Comparison of ENCODE assay signal across 7 mouse cellular contexts in the genomic region with DNA sequence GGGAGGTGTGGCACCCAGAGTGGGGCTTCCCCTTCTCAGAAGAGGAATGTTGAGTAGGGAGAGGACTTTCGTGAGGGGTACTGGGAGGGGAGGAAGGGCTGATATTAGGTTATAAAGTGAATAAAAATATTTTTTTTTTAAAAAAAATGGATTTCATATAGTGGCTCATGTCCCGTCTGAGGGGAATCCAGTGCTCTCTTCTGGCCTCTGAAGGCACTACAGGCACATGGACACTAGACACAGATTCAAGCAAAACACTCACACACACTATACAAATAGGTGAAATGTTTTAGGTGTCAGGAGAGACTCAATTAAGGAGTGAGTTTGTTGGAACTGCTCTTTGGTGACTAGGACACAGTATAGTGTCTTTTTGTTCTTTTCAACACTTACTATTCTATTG. TPM values are rescaled to one million over a fixed set of nuclear protein-coding genes. Genes with fewer than 3 reads are reported as not detected.
A peak's percentile ranks its signal among the peaks of the same experiment; 100 is the strongest.
DNase-seq lines count a peak whose midpoint lies in the region; ATAC-seq and TF ChIP-seq lines count a peak whose summit lies in the region.

No protein-coding gene starts in this region.

- WGBS in forebrain, embryonic 15.5 days = 53% methylated on average over 2 of the region's 2 CpGs
- 37% methylated on average over 2 of the region's 2 CpGs for WGBS in liver, embryonic 13.5 days (ENCODE audit: insufficient replicate concordance)
- WGBS in stomach, postnatal 0 days = 23% methylated on average over 2 of the region's 2 CpGs

- H3K27ac ChIP-seq in forebrain, embryonic 15.5 days (replicated peaks) = peak overlapping the region; percentile 44
- 0 out of 2 replicates have a peak overlapping the region, but pooled peaks have one; percentile 19 for H3K27ac ChIP-seq in liver, embryonic 13.5 days
- no peak overlapping the region for H3K27ac ChIP-seq in stomach, postnatal 0 days (replicated peaks)

- H3K4me1 ChIP-seq in forebrain, embryonic 15.5 days = peaks cover 30% of the 10 kb centered on the region
- H3K4me1 ChIP-seq in liver, embryonic 13.5 days (replicated peaks) = peaks cover 28% of the 10 kb centered on the region
- peaks cover 6% of the 10 kb centered on the region; the same call in 1 of the 2 replicates for H3K4me1 ChIP-seq in stomach, postnatal 0 days (replicated peaks; ENCODE audit: control insufficient read depth, insufficient read depth)

- DNase-seq in retina, postnatal 1 day = peak; percentile 8
- DNase-seq in retina, embryonic 14.5 days (ENCODE audit: low spot score) = no peak
- no peak for DNase-seq in liver, embryonic 13.5 days
- DNase-seq in stomach, postnatal 0 days (ENCODE audit: low spot score) = no peak
- DNase-seq in cerebellum, adult 18-20 months = no peak

- peak overlapping the region; percentile 83 for H3K9ac ChIP-seq in forebrain, embryonic 15.5 days (replicated peaks)
- H3K9ac ChIP-seq in liver, embryonic 13.5 days = peak overlapping the region; percentile 73; the same call in 1 of the 2 replicates
- 0 out of 2 replicates have a peak overlapping the region, but pooled peaks have one; percentile 19 for H3K9ac ChIP-seq in stomach, postnatal 0 days (ENCODE audit: low read length)

- H3K4me2 ChIP-seq in forebrain, embryonic 15.5 days (replicated peaks) = peak overlapping the region; percentile 80
- H3K4me2 ChIP-seq in liver, embryonic 13.5 days = peak overlapping the region; percentile 94
- H3K4me2 ChIP-seq in stomach, postnatal 0 days (replicated peaks; ENCODE audit: low read depth) = peak overlapping the region; percentile 81

- no peak for TF ChIP-seq EP300 in stomach, postnatal 0 days (optimal IDR thresholded peaks at IDR 0.05)

- H3K4me3 ChIP-seq in forebrain, embryonic 15.5 days = peak overlapping the region; percentile 81
- peak overlapping the region; percentile 73; the same call in 1 of the 2 replicates for H3K4me3 ChIP-seq in liver, embryonic 13.5 days (replicated peaks)
- 0 out of 2 replicates have a peak overlapping the region, but pooled peaks have one; percentile 70 for H3K4me3 ChIP-seq in stomach, postnatal 0 days (ENCODE audit: low read depth, low read length)

- no peaks in the 10 kb centered on the region for H3K27me3 ChIP-seq in forebrain, embryonic 15.5 days
- no peaks in the 10 kb centered on the region for H3K27me3 ChIP-seq in liver, embryonic 13.5 days
- no peaks in the 10 kb centered on the region for H3K27me3 ChIP-seq in stomach, postnatal 0 days (ENCODE audit: control insufficient read depth, insufficient read depth, low read length)

- TF ChIP-seq CTCF in stomach, postnatal 0 days (IDR thresholded peaks at IDR 0.05; ENCODE audit: low read depth) = peak; percentile 50

- no peak for ATAC-seq in forebrain, embryonic 15.5 days (replicated peaks)
- ATAC-seq in liver, embryonic 13.5 days (ENCODE audit: low read depth) = no peak
- no peak for ATAC-seq in stomach, postnatal 0 days (ENCODE audit: low FRiP score, low TSS enrichment)
- ATAC-seq in erythroid progenitor cell, adult 5-6 weeks (replicated peaks; ENCODE audit: low FRiP score, poor library complexity, severe bottlenecking) = no peak

- H3K9me3 ChIP-seq in forebrain, embryonic 15.5 days = no peaks in the 10 kb centered on the region
- H3K9me3 ChIP-seq in liver, embryonic 13.5 days (replicated peaks) = no peaks in the 10 kb centered on the region
- H3K9me3 ChIP-seq in stomach, postnatal 0 days (ENCODE audit: control insufficient read depth, low read length) = no peaks in the 10 kb centered on the region

- peaks cover 28% of the 10 kb centered on the region for H3K36me3 ChIP-seq in forebrain, embryonic 15.5 days
- H3K36me3 ChIP-seq in liver, embryonic 13.5 days = peaks cover 30% of the 10 kb centered on the region
- peaks cover 14% of the 10 kb centered on the region for H3K36me3 ChIP-seq in stomach, postnatal 0 days (ENCODE audit: control insufficient read depth, insufficient read depth, low read length)

RNA-seq across cellular contexts. Expression of gene Capn10, which starts 1.8 kb away (rescaled TPM):
- polyA plus RNA-seq in forebrain, embryonic 15.5 days (2015; fragmentation: Nextera tagmentation; extraction: Ambion mirVana) = 60.9 and 67.5 TPM in 2 replicates
- 10.1 and 10.9 TPM in 2 replicates for polyA plus RNA-seq in liver, embryonic 13.5 days (2015; fragmentation: Nextera tagmentation; extraction: Ambion mirVana)
- 21.2 and 23.3 TPM in 2 replicates for polyA plus RNA-seq in stomach, postnatal 0 days (2015; fragmentation: Nextera tagmentation; extraction: Ambion mirVana)
- 5.9 and 19.5 TPM in 2 replicates for total RNA-seq in erythroid progenitor cell, adult 5-6 weeks (2015; ENCODE audit: low replicate concordance)
- 3.3 and 8.6 TPM in 2 replicates for total RNA-seq in erythroid progenitor cell, adult 5-6 weeks (2017; ENCODE audit: low replicate concordance)

RNA-seq across cellular contexts. Expression of gene Gpr35, which starts 14.7 kb away (rescaled TPM):
- polyA plus RNA-seq in forebrain, embryonic 15.5 days (2015; fragmentation: Nextera tagmentation; extraction: Ambion mirVana) = 0.36 and 0.46 TPM in 2 replicates
- 0.37 and 0.42 TPM in 2 replicates for polyA plus RNA-seq in liver, embryonic 13.5 days (2015; fragmentation: Nextera tagmentation; extraction: Ambion mirVana)
- 3.7 and 4.1 TPM in 2 replicates for polyA plus RNA-seq in stomach, postnatal 0 days (2015; fragmentation: Nextera tagmentation; extraction: Ambion mirVana)
- total RNA-seq in erythroid progenitor cell, adult 5-6 weeks (2015; ENCODE audit: low replicate concordance) = 2.5 and 6.3 TPM in 2 replicates
- total RNA-seq in erythroid progenitor cell, adult 5-6 weeks (2017; ENCODE audit: low replicate concordance) = 1.8 TPM in 1 of 2 replicates, not detected in the other

RNA-seq across cellular contexts. Expression of gene Rnpepl1, which starts 25.4 kb away (rescaled TPM):
- polyA plus RNA-seq in forebrain, embryonic 15.5 days (2015; fragmentation: Nextera tagmentation; extraction: Ambion mirVana) = 31.1 and 33.6 TPM in 2 replicates
- polyA plus RNA-seq in liver, embryonic 13.5 days (2015; fragmentation: Nextera tagmentation; extraction: Ambion mirVana) = 12.3 and 13.1 TPM in 2 replicates
- polyA plus RNA-seq in stomach, postnatal 0 days (2015; fragmentation: Nextera tagmentation; extraction: Ambion mirVana) = 36.7 and 42.7 TPM in 2 replicates
- total RNA-seq in erythroid progenitor cell, adult 5-6 weeks (2015; ENCODE audit: low replicate concordance) = 6.5 and 20.1 TPM in 2 replicates
- total RNA-seq in erythroid progenitor cell, adult 5-6 weeks (2017; ENCODE audit: low replicate concordance) = 9.6 and 15.3 TPM in 2 replicates

RNA-seq across cellular contexts. Expression of gene Dusp28, which starts 29.2 kb away (rescaled TPM):
- polyA plus RNA-seq in forebrain, embryonic 15.5 days (2015; fragmentation: Nextera tagmentation; extraction: Ambion mirVana) = 12.8 and 15.1 TPM in 2 replicates
- 6.7 and 7.5 TPM in 2 replicates for polyA plus RNA-seq in liver, embryonic 13.5 days (2015; fragmentation: Nextera tagmentation; extraction: Ambion mirVana)
- polyA plus RNA-seq in stomach, postnatal 0 days (2015; fragmentation: Nextera tagmentation; extraction: Ambion mirVana) = 16.0 and 17.5 TPM in 2 replicates
- 6.1 and 8.0 TPM in 2 replicates for total RNA-seq in erythroid progenitor cell, adult 5-6 weeks (2015; ENCODE audit: low replicate concordance)
- total RNA-seq in erythroid progenitor cell, adult 5-6 weeks (2017; ENCODE audit: low replicate concordance) = 0.26 and 8.5 TPM in 2 replicates

RNA-seq across cellular contexts. Expression of gene Ankmy1, which starts 33.3 kb away (rescaled TPM):
- 0.93 and 1.1 TPM in 2 replicates for polyA plus RNA-seq in forebrain, embryonic 15.5 days (2015; fragmentation: Nextera tagmentation; extraction: Ambion mirVana)
- 0.09 TPM in 1 of 2 replicates, not detected in the other for polyA plus RNA-seq in liver, embryonic 13.5 days (2015; fragmentation: Nextera tagmentation; extraction: Ambion mirVana)
- 0.06 and 0.16 TPM in 2 replicates for polyA plus RNA-seq in stomach, postnatal 0 days (2015; fragmentation: Nextera tagmentation; extraction: Ambion mirVana)
- 0.72 TPM in 1 of 2 replicates, not detected in the other for total RNA-seq in erythroid progenitor cell, adult 5-6 weeks (2015; ENCODE audit: low replicate concordance)
- total RNA-seq in erythroid progenitor cell, adult 5-6 weeks (2017; ENCODE audit: low replicate concordance) = 0.76 TPM in 1 of 2 replicates, not detected in the other

Comparison
In these comparisons a context has a peak if more than half of its experiments do, and no peak if none do; other contexts are left out.
1. H3K9ac ChIP-seq: peak in every context shown above with its lines; median percentile 83 in forebrain, embryonic 15.5 days; 73 in liver, embryonic 13.5 days; 19 in stomach, postnatal 0 days.